Mouse (Mus musculus) cortical plate, adult 2 months (tissue): ENCODE data around the gene Wrap73.

Experiments used
- CTCF ChIP-seq: fragments of 200-500 bp; IDR thresholded peaks from 2 replicates; pipeline ENCODE4 v1.5.1; 2011; ENCODE audit warnings: mild to moderate bottlenecking, control low read depth, low read length; ENCODE audit not compliant: insufficient read depth; ENCODE audit errors: extremely low read depth
- POLR2A ChIP-seq: fragments of 200-500 bp; IDR thresholded peaks from 2 replicates; pipeline ENCODE4 v1.6.1; 2011; ENCODE audit warnings: mild to moderate bottlenecking, low read length, control low read depth; ENCODE audit not compliant: insufficient read depth; ENCODE audit errors: extremely low read depth

- TF ChIP-seq CTCF (no peak), POLR2A (no peak)
Measured at GRCm38 (mm10) chr4:154119208-154119607, 23.0 kb upstream of the Wrap73 start.
